Mouse (Mus musculus): Measurements from ENCODE around the gene Lhfp.

- TF ChIP-seq POLR2A (IDR thresholded peaks at IDR 0.05; ENCODE audit: extremely low read depth, insufficient read depth, low read length) (no peak), CTCF (IDR thresholded peaks at IDR 0.05; ENCODE audit: low read depth, low read length) (no peak)
Observed at GRCm38 (mm10) chr3:53253223-53253832, 212.0 kb downstream of the Lhfp start.
